Mouse (Mus musculus): ENCODE results near the gene Cat. TPM values are rescaled to one million over a fixed set of nuclear protein-coding genes. Genes with fewer than 3 reads are reported as not detected.

Cat gene
- total and polyA plus RNA-seq, 2 experiments from 2014 or later = 64.2 to 91.3 TPM

- 96% methylated on average over 11 of the region's 11 CpGs for WGBS
- H3K4me1 ChIP-seq (ENCODE audit: insufficient read depth) = no peaks in the 10 kb centered on the region
- DNase-seq (no peak), ATAC-seq (no peak)
- no peak overlapping the region for H3K4me2 ChIP-seq (ENCODE audit: low read depth)
- H3K36me3 ChIP-seq (ENCODE audit: insufficient read depth) = peaks cover 71% of the 10 kb centered on the region
- H3K4me3 ChIP-seq (ENCODE audit: low read depth, low read length) = no peak overlapping the region
- no peaks in the 10 kb centered on the region for H3K9me3 ChIP-seq (ENCODE audit: low read length)
- no peak overlapping the region for H3K9ac ChIP-seq
- no peak overlapping the region for H3K27ac ChIP-seq (ENCODE audit: low read depth, low read length)
- no peaks in the 10 kb centered on the region for H3K27me3 ChIP-seq (ENCODE audit: insufficient read depth, low read length)
- no peak for TF ChIP-seq CTCF (IDR thresholded peaks at IDR 0.05; ENCODE audit: low read depth)
Observed at GRCm38 (mm10) chr2:103465429-103465828, 19.5 kb downstream of the Cat start.

GRCm38 (mm10) chr2:103464524-103464923, 20.4 kb downstream of the Cat start:
- WGBS = 96% methylated on average over 8 of the region's 8 CpGs

GRCm38 (mm10) chr2:103462746-103463145, 22.2 kb downstream of the Cat start:
- Histone ChIP-seq H3K27ac (ENCODE audit: low read depth, low read length) (no peak overlapping the region), H3K27me3 (ENCODE audit: insufficient read depth, low read length) (no peaks in the 10 kb centered on the region), H3K36me3 (ENCODE audit: insufficient read depth) (peaks cover 78% of the 10 kb centered on the region), H3K9ac (no peak overlapping the region), H3K4me2 (ENCODE audit: low read depth) (no peak overlapping the region), H3K9me3 (ENCODE audit: low read length) (no peaks in the 10 kb centered on the region), H3K4me3 (ENCODE audit: low read depth, low read length) (no peak overlapping the region), H3K4me1 (ENCODE audit: insufficient read depth) (no peaks in the 10 kb centered on the region)
- no peak for DNase-seq
- TF ChIP-seq CTCF (IDR thresholded peaks at IDR 0.05; ENCODE audit: low read depth) = no peak
- WGBS = 92% methylated on average over 5 of the region's 5 CpGs
- ATAC-seq = no peak

More at GRCm38 (mm10) chr2:103464524-103464923, 20.4 kb downstream of the Cat start:
- Histone ChIP-seq H3K9ac (no peak overlapping the region), H3K4me2 (ENCODE audit: low read depth) (no peak overlapping the region), H3K9me3 (ENCODE audit: low read length) (no peaks in the 10 kb centered on the region), H3K36me3 (ENCODE audit: insufficient read depth) (peaks cover 71% of the 10 kb centered on the region), H3K27me3 (ENCODE audit: insufficient read depth, low read length) (no peaks in the 10 kb centered on the region), H3K4me3 (ENCODE audit: low read depth, low read length) (no peak overlapping the region), H3K4me1 (ENCODE audit: insufficient read depth) (no peaks in the 10 kb centered on the region), H3K27ac (ENCODE audit: low read depth, low read length) (no peak overlapping the region)
- no peak for DNase-seq
- ATAC-seq = no peak
- TF ChIP-seq CTCF (IDR thresholded peaks at IDR 0.05; ENCODE audit: low read depth) = no peak

- H3K27ac ChIP-seq (ENCODE audit: low read depth, low read length) = peak overlapping the region; percentile 5; the same call in 1 of the 2 replicates
- ATAC-seq (no peak), DNase-seq (no peak)
- H3K4me1 ChIP-seq (ENCODE audit: insufficient read depth) = no peaks in the 10 kb centered on the region
- H3K9me3 ChIP-seq (ENCODE audit: low read length) = no peaks in the 10 kb centered on the region
- H3K4me2 ChIP-seq (ENCODE audit: low read depth) = no peak overlapping the region
- no peaks in the 10 kb centered on the region for H3K27me3 ChIP-seq (ENCODE audit: insufficient read depth, low read length)
- no peak overlapping the region for H3K9ac ChIP-seq
- no peak for TF ChIP-seq CTCF (IDR thresholded peaks at IDR 0.05; ENCODE audit: low read depth)
- 24% methylated on average over 9 of the region's 9 CpGs for WGBS
- H3K36me3 ChIP-seq (ENCODE audit: insufficient read depth) = peaks cover 72% of the 10 kb centered on the region
- no peak overlapping the region for H3K4me3 ChIP-seq (ENCODE audit: low read depth, low read length)
Observed at GRCm38 (mm10) chr2:103461743-103462142, 23.2 kb downstream of the Cat start.

GRCm38 (mm10) chr2:103461210-103461609, 23.8 kb downstream of the Cat start:
- Histone ChIP-seq H3K27me3 (ENCODE audit: insufficient read depth, low read length) (no peaks in the 10 kb centered on the region), H3K4me3 (ENCODE audit: low read depth, low read length) (no peak overlapping the region), H3K4me1 (ENCODE audit: insufficient read depth) (no peaks in the 10 kb centered on the region), H3K9me3 (ENCODE audit: low read length) (no peaks in the 10 kb centered on the region), H3K9ac (no peak overlapping the region), H3K36me3 (ENCODE audit: insufficient read depth) (peaks cover 71% of the 10 kb centered on the region), H3K27ac (ENCODE audit: low read depth, low read length) (no peak overlapping the region), H3K4me2 (ENCODE audit: low read depth) (no peak overlapping the region)
- WGBS = 84% methylated on average over 8 of the region's 8 CpGs
- DNase-seq (no peak), ATAC-seq (no peak)
- TF ChIP-seq CTCF (IDR thresholded peaks at IDR 0.05; ENCODE audit: low read depth) = no peak

- Histone ChIP-seq H3K4me2 (ENCODE audit: low read depth) (no peak overlapping the region), H3K4me3 (ENCODE audit: low read depth, low read length) (no peak overlapping the region), H3K4me1 (ENCODE audit: insufficient read depth) (no peaks in the 10 kb centered on the region), H3K27ac (ENCODE audit: low read depth, low read length) (no peak overlapping the region), H3K36me3 (ENCODE audit: insufficient read depth) (peaks cover 74% of the 10 kb centered on the region), H3K9me3 (ENCODE audit: low read length) (no peaks in the 10 kb centered on the region), H3K27me3 (ENCODE audit: insufficient read depth, low read length) (no peaks in the 10 kb centered on the region), H3K9ac (no peak overlapping the region)
- no peak for DNase-seq
- no peak for ATAC-seq
- TF ChIP-seq CTCF (IDR thresholded peaks at IDR 0.05; ENCODE audit: low read depth) = no peak
- WGBS = 91% methylated on average over 10 of the region's 10 CpGs
Observed at GRCm38 (mm10) chr2:103459069-103459468, 25.9 kb downstream of the Cat start.

GRCm38 (mm10) chr2:103457628-103458027, 27.3 kb downstream of the Cat start:
- DNase-seq = peak; percentile 20
- Histone ChIP-seq H3K27me3 (ENCODE audit: insufficient read depth, low read length) (no peaks in the 10 kb centered on the region), H3K27ac (ENCODE audit: low read depth, low read length) (no peak overlapping the region), H3K4me2 (ENCODE audit: low read depth) (no peak overlapping the region), H3K4me3 (ENCODE audit: low read depth, low read length) (no peak overlapping the region), H3K4me1 (ENCODE audit: insufficient read depth) (no peaks in the 10 kb centered on the region), H3K36me3 (ENCODE audit: insufficient read depth) (peaks cover 70% of the 10 kb centered on the region), H3K9ac (no peak overlapping the region), H3K9me3 (ENCODE audit: low read length) (no peaks in the 10 kb centered on the region)
- TF ChIP-seq CTCF (IDR thresholded peaks at IDR 0.05; ENCODE audit: low read depth) = no peak
- ATAC-seq = no peak
- WGBS = 59% methylated on average over 7 of the region's 7 CpGs
